Mouse (Mus musculus) neural tube, embryonic 10.5 days (tissue): ENCODE results near the gene Nipal4.
A peak's percentile ranks its signal among the peaks of the same experiment; 100 is the strongest.

Experiments used
- DNase-seq: peaks from one replicate; pipeline ENCODE4 v3.0.0-alpha.2; 2017; ENCODE audit warnings: low spot score; ENCODE audit errors: extremely low spot score

The Nipal4 gene

GRCm38 (mm10) chr11:46168506-46168905, 2.2 kb upstream of the Nipal4 start:
- no peak for DNase-seq

- DNase-seq = no peak
Measured at GRCm38 (mm10) chr11:46157462-46157861, 8.8 kb downstream of the Nipal4 start.

GRCm38 (mm10) chr11:46156945-46157344, 9.4 kb downstream of the Nipal4 start:
- no peak for DNase-seq

- no peak for DNase-seq
Measured at GRCm38 (mm10) chr11:46146619-46147018, 19.7 kb downstream of the Nipal4 start.

GRCm38 (mm10) chr11:46145163-46145875, 21.0 kb downstream of the Nipal4 start:
- DNase-seq = no peak

- no peak for DNase-seq
Measured at GRCm38 (mm10) chr11:46143342-46143741, 23.0 kb downstream of the Nipal4 start.

GRCm38 (mm10) chr11:46134899-46135298, 31.4 kb downstream of the Nipal4 start:
- no peak for DNase-seq

- DNase-seq = no peak
Measured at GRCm38 (mm10) chr11:46131022-46131986, 35.0 kb downstream of the Nipal4 start.

GRCm38 (mm10) chr11:46128548-46128945, 37.8 kb downstream of the Nipal4 start:
- DNase-seq = peak; percentile 46

- no peak for DNase-seq
Measured at GRCm38 (mm10) chr11:46127621-46128547, 38.4 kb downstream of the Nipal4 start.

- no peak for DNase-seq
Measured at GRCm38 (mm10) chr11:46126827-46127410, 39.4 kb downstream of the Nipal4 start.

- DNase-seq = no peak
Measured at GRCm38 (mm10) chr11:46126317-46126716, 40.0 kb downstream of the Nipal4 start.

GRCm38 (mm10) chr11:46125835-46126229, 40.5 kb downstream of the Nipal4 start:
- no peak for DNase-seq

- DNase-seq = no peak
Measured at GRCm38 (mm10) chr11:46125093-46125834, 41.0 kb downstream of the Nipal4 start.

GRCm38 (mm10) chr11:46123328-46123866, 42.9 kb downstream of the Nipal4 start:
- DNase-seq = no peak

GRCm38 (mm10) chr11:46122875-46123274, 43.4 kb downstream of the Nipal4 start:
- no peak for DNase-seq

- no peak for DNase-seq
Measured at GRCm38 (mm10) chr11:46121666-46122065, 44.6 kb downstream of the Nipal4 start.

GRCm38 (mm10) chr11:46120084-46120483, 46.2 kb downstream of the Nipal4 start:
- DNase-seq = no peak

GRCm38 (mm10) chr11:46119624-46120023, 46.7 kb downstream of the Nipal4 start:
- DNase-seq = peak; percentile 30

- DNase-seq = no peak
Measured at GRCm38 (mm10) chr11:46116510-46116909, 49.8 kb downstream of the Nipal4 start.
